ENCODE assay signal across 8 mouse cellular contexts in the genomic region with DNA sequence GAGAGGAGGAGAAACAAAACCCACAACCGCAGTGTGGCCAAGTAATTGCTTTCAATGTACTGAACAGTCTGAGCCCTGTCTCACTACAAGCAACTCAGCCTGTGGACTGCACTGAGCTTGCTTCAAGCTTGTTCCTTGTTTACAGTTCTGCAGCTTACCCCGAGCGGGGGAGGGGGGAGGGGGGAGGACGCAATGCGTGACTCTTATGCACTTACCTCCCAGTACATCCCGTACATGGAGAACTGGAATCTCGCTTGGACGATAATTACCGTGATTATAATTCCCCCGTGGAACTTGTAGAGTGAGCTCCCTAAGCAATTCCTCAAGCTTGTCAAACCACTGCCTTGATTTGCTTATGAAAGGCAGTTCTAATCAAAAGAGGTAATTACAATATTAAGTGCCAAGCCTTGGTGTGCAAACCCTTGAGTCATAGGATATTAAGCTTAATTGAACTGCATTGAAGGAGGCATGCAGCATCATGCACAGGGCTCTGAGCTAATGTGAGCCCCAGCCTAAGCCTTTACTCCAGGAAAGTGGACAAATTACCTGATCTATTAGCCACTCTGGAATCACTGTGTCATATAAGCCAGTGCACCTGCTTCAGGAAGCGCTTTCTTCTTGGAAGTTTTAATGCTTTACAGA.
DNase-seq lines count a peak whose midpoint lies in the region; ATAC-seq lines count a peak whose summit lies in the region.

No protein-coding gene starts in this region.

- no peaks in the 10 kb centered on the region for H3K27me3 ChIP-seq in forebrain, embryonic 11.5 days (ENCODE audit: control insufficient read depth, insufficient read depth, low read length)

- no peak overlapping the region for H3K4me3 ChIP-seq in forebrain, embryonic 11.5 days (ENCODE audit: low read depth, low read length)

- peak; percentile 13 for DNase-seq in kidney, adult 9 months
- no peak for DNase-seq in kidney, adult 18-20 months
- DNase-seq in forebrain, embryonic 11.5 days (ENCODE audit: low spot score): peak; percentile 78
- peak; percentile 11 to 15 for DNase-seq in layer of hippocampus, postnatal 25 days (ENCODE audit: extremely low spot score in 1 of 2, low spot score in 1 of 2)
- DNase-seq in right cerebral cortex, adult 18-20 months: peak; percentile 13
- no peak for DNase-seq in heart, adult 8-10 months (ENCODE audit: low spot score)
- no peak for DNase-seq in spleen, postnatal 14 days (ENCODE audit: low spot score in 2 of 2)

- ATAC-seq in forebrain, embryonic 11.5 days (replicated peaks; ENCODE audit: low FRiP score): peak; percentile 95
- ATAC-seq in CD4-positive, CD25-positive, alpha-beta regulatory T cell, adult 4 months: no peak

- no peaks in the 10 kb centered on the region for H3K36me3 ChIP-seq in forebrain, embryonic 11.5 days (ENCODE audit: control insufficient read depth, insufficient read depth, low read length)

- peak overlapping the region; percentile 6; the same call in 1 of the 2 replicates for H3K9ac ChIP-seq in forebrain, embryonic 11.5 days (ENCODE audit: low read length)

- H3K4me1 ChIP-seq in forebrain, embryonic 11.5 days (replicated peaks; ENCODE audit: control insufficient read depth, insufficient read depth, low read length): 0 out of 2 replicates have a peak, but pooled peaks cover 3% of the 10 kb centered on the region

- WGBS in forebrain, embryonic 11.5 days: 35% methylated on average over 11 of the region's 11 CpGs

- no peak overlapping the region for H3K27ac ChIP-seq in forebrain, embryonic 11.5 days (ENCODE audit: low read depth, low read length)

- H3K4me2 ChIP-seq in forebrain, embryonic 11.5 days (ENCODE audit: low read depth, low read length, severe bottlenecking): peak overlapping the region; percentile 24; the same call in 1 of the 2 replicates

- H3K9me3 ChIP-seq in forebrain, embryonic 11.5 days (ENCODE audit: control insufficient read depth, low read length): no peaks in the 10 kb centered on the region

Comparison
In these comparisons a context has a peak if more than half of its experiments do, and no peak if none do; other contexts are left out.
1. DNase-seq: peak in kidney, adult 9 months (single experiment), forebrain, embryonic 11.5 days (single experiment), layer of hippocampus, postnatal 25 days (2 of 2) and right cerebral cortex, adult 18-20 months (single experiment); none in kidney, adult 18-20 months (single experiment), heart, adult 8-10 months (single experiment) and spleen, postnatal 14 days (0 of 2).